Mouse (Mus musculus): ENCODE results near the gene Gstp3. TPM values are rescaled to one million over a fixed set of nuclear protein-coding genes. Genes with fewer than 3 reads are reported as not detected.

The Gstp3 gene
- total RNA-seq (2021), result not detected
- long read RNA-seq, experiment 1, result 0 reads
- long read RNA-seq, experiment 2, result 0 reads

GRCm38 (mm10) chr19:4059069-4059740 lies at the start of gene Gstp3:
Gene Gstp3, minus strand, starts transcription at chr19:4059569.
- no peak for DNase-seq (ENCODE audit: low spot score in 2 of 2)

GRCm38 (mm10) chr19:4108535-4108934 lies 49.2 kb upstream of the Gstp3 start:
- DNase-seq (ENCODE audit: low spot score in 2 of 2), result no peak

- no peak for DNase-seq (ENCODE audit: low spot score in 2 of 2)
These were observed 47.3 kb upstream of the Gstp3 start for GRCm38 (mm10) chr19:4106654-4107053.

GRCm38 (mm10) chr19:4104675-4105194 lies 45.4 kb upstream of the Gstp3 start:
- no peak for DNase-seq (ENCODE audit: low spot score in 2 of 2)

GRCm38 (mm10) chr19:4103792-4104191 lies 44.4 kb upstream of the Gstp3 start:
- no peak for DNase-seq (ENCODE audit: low spot score in 2 of 2)

- DNase-seq (ENCODE audit: low spot score in 2 of 2), result no peak
These were observed 43.9 kb upstream of the Gstp3 start for GRCm38 (mm10) chr19:4103294-4103693.

- no peak for DNase-seq (ENCODE audit: low spot score in 2 of 2)
These were observed 43.3 kb upstream of the Gstp3 start for GRCm38 (mm10) chr19:4102626-4103025.

GRCm38 (mm10) chr19:4102049-4102448 lies 42.7 kb upstream of the Gstp3 start:
- no peak for DNase-seq (ENCODE audit: low spot score in 2 of 2)

- DNase-seq (ENCODE audit: low spot score in 2 of 2), result no peak
These were observed 42.1 kb upstream of the Gstp3 start for GRCm38 (mm10) chr19:4101466-4101865.

GRCm38 (mm10) chr19:4100718-4101261 lies 41.4 kb upstream of the Gstp3 start:
- DNase-seq (ENCODE audit: low spot score in 2 of 2), result peak; percentile 72 to 78

- peak; percentile 35 to 72 for DNase-seq (ENCODE audit: low spot score in 2 of 2)
These were observed 40.7 kb upstream of the Gstp3 start, which contains the start of gene Pitpnm1 for GRCm38 (mm10) chr19:4099837-4100717. Gene Pitpnm1, plus strand, starts transcription at chr19:4099998.

GRCm38 (mm10) chr19:4099056-4099455 lies 39.7 kb upstream of the Gstp3 start:
- peak; percentile 89 to 93 for DNase-seq (ENCODE audit: low spot score in 2 of 2)

GRCm38 (mm10) chr19:4098426-4098825 lies 39.1 kb upstream of the Gstp3 start:
- DNase-seq (ENCODE audit: low spot score in 2 of 2), result no peak

GRCm38 (mm10) chr19:4097441-4097825 lies 38.1 kb upstream of the Gstp3 start:
- peak in 1 of 2 experiments; percentile 60 for DNase-seq (ENCODE audit: low spot score in 2 of 2)

GRCm38 (mm10) chr19:4096642-4097440 lies 37.5 kb upstream of the Gstp3 start, which contains the start of gene Cdk2ap2:
Gene Cdk2ap2, plus strand, starts transcription at chr19:4097182.
- peak; percentile 100 for DNase-seq (ENCODE audit: low spot score in 2 of 2)

GRCm38 (mm10) chr19:4095802-4096201 lies 36.4 kb upstream of the Gstp3 start:
- no peak for DNase-seq (ENCODE audit: low spot score in 2 of 2)

GRCm38 (mm10) chr19:4094774-4095303 lies 35.5 kb upstream of the Gstp3 start:
- DNase-seq (ENCODE audit: low spot score in 2 of 2), result no peak

GRCm38 (mm10) chr19:4094348-4094747 lies 35.0 kb upstream of the Gstp3 start:
- no peak for DNase-seq (ENCODE audit: low spot score in 2 of 2)

- no peak for DNase-seq (ENCODE audit: low spot score in 2 of 2)
These were observed 34.4 kb upstream of the Gstp3 start for GRCm38 (mm10) chr19:4093772-4094171.

- no peak for DNase-seq (ENCODE audit: low spot score in 2 of 2)
These were observed 33.4 kb upstream of the Gstp3 start for GRCm38 (mm10) chr19:4092750-4093149.
